Mouse (Mus musculus) bone marrow, adult 2 months (tissue): ENCODE data around the gene Anxa4. TPM values are rescaled to one million over a fixed set of nuclear protein-coding genes. Genes with fewer than 3 reads are reported as not detected.

Experiments
- H3K27ac ChIP-seq: fragments of 200-500 bp; 2 replicates; pipeline ENCODE4 v1.5.1; 2012; ENCODE audit warnings: low read depth, mild to moderate bottlenecking, control low read depth, inconsistent platforms, low read length; ENCODE audit not compliant: control insufficient read depth, poor library complexity, insufficient read depth
- H3K4me1 ChIP-seq: fragments of 200-500 bp; 2 replicates; pipeline ENCODE4 v1.6.1; 2011; ENCODE audit warnings: low read length; ENCODE audit not compliant: control insufficient read depth, insufficient read depth
- H3K4me3 ChIP-seq: fragments of 200-500 bp; replicated peaks from 2 replicates; pipeline ENCODE3; 2011; ENCODE audit warnings: mild to moderate bottlenecking, low read depth, low read length, control low read depth; ENCODE audit not compliant: control insufficient read depth
- CTCF ChIP-seq: fragments of 200-500 bp; IDR thresholded peaks from 2 replicates; pipeline ENCODE4 v1.5.1; 2011; ENCODE audit warnings: low read length, control low read depth; ENCODE audit not compliant: control insufficient read depth, insufficient read depth
- POLR2A ChIP-seq: fragments of 200-500 bp; IDR thresholded peaks from 2 replicates; pipeline ENCODE4 v1.6.1; 2011; ENCODE audit warnings: low read depth, mild to moderate bottlenecking, control low read depth, low read length, borderline replicate concordance; ENCODE audit not compliant: control insufficient read depth
- WGBS: fragments of 180-500 bp; shearing (Covaris S2); methylation state at CpG from one replicate; pipeline ENCODE4 v1.1.7; 2018; 5-methylcytosine and 5-hydroxymethylcytosine counted together
- polyA plus RNA-seq: library from polyadenylated mRNA; stranded (reverse); fragments of >200 nt; gene quantifications from 2 replicates; pipeline ENCODE4 v1.2.4, GENCODE M21; 2011; ENCODE audit warnings: low replicate concordance; ENCODE audit not compliant: missing spikeins, insufficient read depth, insufficient read length

Gene Anxa4
- polyA plus RNA-seq, 1 experiment, result 9.0 TPM

GRCm38 (mm10) chr6:86776706-86777071 is 16.7 kb downstream of the Anxa4 start:
- no peak for TF ChIP-seq POLR2A
- TF ChIP-seq CTCF, result no peak
- Histone ChIP-seq H3K4me3 (no peak overlapping the region), H3K4me1 (no peaks in the 10 kb centered on the region; the same call in 1 of the 2 replicates), H3K27ac (no peak overlapping the region)
- 77% methylated on average over 4 of the region's 4 CpGs for WGBS

DNA sequence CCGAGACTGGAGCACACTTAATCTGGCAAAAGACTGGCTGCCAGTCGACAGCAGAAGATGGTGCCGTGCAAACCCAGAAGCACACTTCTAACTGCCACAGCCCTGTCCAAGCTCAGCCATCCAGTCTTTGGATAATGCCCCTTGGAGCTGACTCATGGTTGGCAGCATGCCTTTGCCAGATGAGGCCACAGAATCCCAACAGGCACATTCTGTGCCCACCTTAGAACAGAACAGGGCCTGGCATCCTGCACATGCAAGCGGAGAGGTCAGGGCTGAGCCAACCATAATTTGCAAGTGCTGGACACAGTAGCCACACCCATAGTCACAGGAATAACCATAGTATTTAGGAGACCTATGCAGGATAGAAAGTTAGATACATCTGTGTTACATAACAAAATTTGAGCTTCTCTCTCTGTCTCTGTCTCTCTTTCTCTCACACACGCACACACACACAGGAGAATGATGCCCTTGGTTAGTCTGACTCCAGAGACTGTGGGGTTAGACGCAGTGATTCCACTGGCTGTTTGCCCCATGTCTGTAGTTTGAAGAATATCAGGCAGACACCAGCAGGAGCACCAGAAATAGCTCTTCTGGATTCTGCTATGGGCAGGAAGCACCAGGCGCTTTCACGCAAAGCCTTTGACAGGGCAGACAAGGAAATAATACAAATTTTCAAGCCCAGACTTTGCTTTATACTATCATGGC is 17.2 kb downstream of the Anxa4 start:
- TF ChIP-seq POLR2A (no peak), CTCF (no peak)
- Histone ChIP-seq H3K4me1 (no peaks in the 10 kb centered on the region; the same call in 1 of the 2 replicates), H3K4me3 (no peak overlapping the region), H3K27ac (no peak overlapping the region)
- 84% methylated on average over 8 of the region's 8 CpGs for WGBS

GRCm38 (mm10) chr6:86774937-86775336 is 18.4 kb downstream of the Anxa4 start:
- WGBS, result 79% methylated on average over 6 of the region's 6 CpGs
- Histone ChIP-seq H3K4me1 (no peaks in the 10 kb centered on the region; the same call in 1 of the 2 replicates), H3K4me3 (no peak overlapping the region), H3K27ac (no peak overlapping the region)
- TF ChIP-seq CTCF (no peak), POLR2A (no peak)

DNA sequence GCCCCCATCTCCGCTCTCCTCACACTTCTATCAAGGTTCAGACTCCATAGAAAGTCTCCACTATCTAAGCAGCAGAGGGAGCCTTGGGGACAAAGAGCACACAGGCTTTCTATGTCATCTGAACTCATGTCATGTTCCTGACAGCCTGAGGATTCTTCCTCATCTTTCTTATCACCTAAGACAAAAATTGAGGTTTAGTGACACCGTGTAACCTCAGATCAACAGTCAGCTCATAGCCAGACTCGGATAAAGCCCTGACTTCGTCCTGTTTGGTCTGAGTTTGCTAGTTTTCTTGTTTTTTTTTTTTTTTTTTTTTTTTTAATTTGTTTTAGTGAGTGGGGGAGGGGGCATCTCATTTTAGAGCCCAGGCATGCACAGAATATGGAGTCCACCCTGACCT is 19.6 kb downstream of the Anxa4 start:
- TF ChIP-seq POLR2A (no peak), CTCF (no peak)
- Histone ChIP-seq H3K27ac (no peak overlapping the region), H3K4me3 (no peak overlapping the region), H3K4me1 (no peaks in the 10 kb centered on the region; the same call in 1 of the 2 replicates)
- WGBS, result 73% methylated on average over 4 of the region's 4 CpGs

GRCm38 (mm10) chr6:86772631-86773030 is 20.8 kb downstream of the Anxa4 start:
- Histone ChIP-seq H3K4me1 (no peaks in the 10 kb centered on the region; the same call in 1 of the 2 replicates), H3K27ac (no peak overlapping the region), H3K4me3 (no peak overlapping the region)
- 62% methylated on average over 7 of the region's 7 CpGs for WGBS
- TF ChIP-seq CTCF (no peak), POLR2A (no peak)

GRCm38 (mm10) chr6:86768938-86769337 is 24.4 kb downstream of the Anxa4 start:
- H3K4me3 ChIP-seq, result no peak overlapping the region
- TF ChIP-seq CTCF (no peak), POLR2A (no peak)
- H3K4me1 ChIP-seq, result no peaks in the 10 kb centered on the region; the same call in 1 of the 2 replicates
- 62% methylated on average over 4 of the region's 4 CpGs for WGBS
- no peak overlapping the region for H3K27ac ChIP-seq

GRCm38 (mm10) chr6:86768186-86768776 is 25.1 kb downstream of the Anxa4 start:
- H3K27ac ChIP-seq, result no peak overlapping the region
- H3K4me3 ChIP-seq, result no peak overlapping the region
- H3K4me1 ChIP-seq, result no peaks in the 10 kb centered on the region; the same call in 1 of the 2 replicates
- WGBS, result 84% methylated on average over 4 of the region's 4 CpGs
- TF ChIP-seq POLR2A (no peak), CTCF (no peak)

GRCm38 (mm10) chr6:86767465-86767864 is 25.9 kb downstream of the Anxa4 start:
- Histone ChIP-seq H3K4me1 (no peaks in the 10 kb centered on the region), H3K4me3 (no peak overlapping the region), H3K27ac (no peak overlapping the region)
- no peak for TF ChIP-seq POLR2A
- TF ChIP-seq CTCF, result no peak
- WGBS, result 34% methylated on average over 3 of the region's 3 CpGs

- Histone ChIP-seq H3K4me3 (no peak overlapping the region), H3K27ac (no peak overlapping the region), H3K4me1 (no peaks in the 10 kb centered on the region)
- 24% methylated on average over 6 of the region's 6 CpGs for WGBS
- TF ChIP-seq POLR2A, result no peak
These were observed 27.7 kb downstream of the Anxa4 start for GRCm38 (mm10) chr6:86765637-86766059.
